Mouse (Mus musculus): ENCODE data around the gene Unkl. TPM values are rescaled to one million over a fixed set of nuclear protein-coding genes. Genes with fewer than 3 reads are reported as not detected.

Unkl gene
- polyA plus RNA-seq, 1 experiment = 60.5 TPM

GRCm38 (mm10) chr17:25210006-25210405, 21.8 kb downstream of the Unkl start:
- no peak for TF ChIP-seq GATA1 (IDR thresholded peaks at IDR 0.05; ENCODE audit: low read length)

- TF ChIP-seq GATA1 (IDR thresholded peaks at IDR 0.05; ENCODE audit: low read length) = no peak
These were observed 22.7 kb downstream of the Unkl start for GRCm38 (mm10) chr17:25210680-25211466.

GRCm38 (mm10) chr17:25211705-25212104, 23.5 kb downstream of the Unkl start:
- TF ChIP-seq GATA1 (IDR thresholded peaks at IDR 0.05; ENCODE audit: low read length) = no peak

GRCm38 (mm10) chr17:25215431-25215830, 27.2 kb downstream of the Unkl start:
- no peak for TF ChIP-seq GATA1 (IDR thresholded peaks at IDR 0.05; ENCODE audit: low read length)

DNA sequence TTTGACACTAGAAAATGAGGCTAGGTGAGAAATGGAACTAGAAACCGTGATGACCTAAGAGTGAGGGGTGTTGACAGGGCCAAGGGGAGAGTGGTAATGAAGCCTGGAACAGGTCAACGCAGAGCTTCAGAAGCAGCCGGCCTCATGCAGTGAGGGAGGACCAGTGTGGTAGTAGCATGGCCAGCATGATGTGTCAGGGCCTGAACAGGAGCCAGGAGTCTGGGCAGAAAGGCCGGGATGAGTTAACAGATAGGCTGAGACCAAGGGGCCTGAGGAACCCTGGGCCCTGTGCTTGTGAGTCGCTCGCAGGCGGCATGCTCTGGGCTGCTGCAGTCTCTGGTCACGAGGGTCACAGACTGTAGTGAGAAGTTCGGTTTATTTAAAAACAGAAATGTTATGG, 30.8 kb downstream of the Unkl start:
- no peak for TF ChIP-seq GATA1 (IDR thresholded peaks at IDR 0.05; ENCODE audit: low read length)

GRCm38 (mm10) chr17:25219492-25220295, 31.5 kb downstream of the Unkl start:
- no peak for TF ChIP-seq GATA1 (IDR thresholded peaks at IDR 0.05; ENCODE audit: low read length)

DNA sequence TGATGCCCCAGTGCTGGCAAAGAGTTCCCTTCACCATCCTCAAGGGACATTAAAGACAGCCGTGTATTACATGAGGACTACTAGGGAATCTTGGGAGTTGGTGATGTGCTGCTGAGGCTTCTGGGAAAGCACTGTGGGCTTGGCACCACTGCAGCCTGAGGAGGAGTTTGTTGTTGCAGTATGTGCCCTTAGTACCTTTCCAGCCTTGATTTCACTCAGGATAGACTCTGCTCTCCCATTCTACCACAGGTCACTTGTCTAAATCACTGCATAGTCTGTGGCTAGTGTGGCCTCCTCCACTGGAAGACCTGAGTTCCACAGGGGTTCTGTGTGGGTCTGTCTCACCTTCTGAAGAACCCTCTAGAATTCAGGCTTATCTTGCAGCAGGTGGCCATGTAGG, 32.5 kb downstream of the Unkl start:
- TF ChIP-seq GATA1 (IDR thresholded peaks at IDR 0.05; ENCODE audit: low read length) = no peak

- TF ChIP-seq GATA1 (IDR thresholded peaks at IDR 0.05; ENCODE audit: low read length) = no peak
These were observed 33.8 kb downstream of the Unkl start for GRCm38 (mm10) chr17:25221821-25222503.

GRCm38 (mm10) chr17:25222951-25223601, 34.9 kb downstream of the Unkl start:
- no peak for TF ChIP-seq GATA1 (IDR thresholded peaks at IDR 0.05; ENCODE audit: low read length)

- TF ChIP-seq GATA1 (IDR thresholded peaks at IDR 0.05; ENCODE audit: low read length) = no peak
These were observed 36.5 kb downstream of the Unkl start for GRCm38 (mm10) chr17:25224586-25225222.

GRCm38 (mm10) chr17:25225659-25226058, 37.5 kb downstream of the Unkl start:
- no peak for TF ChIP-seq GATA1 (IDR thresholded peaks at IDR 0.05; ENCODE audit: low read length)

GRCm38 (mm10) chr17:25227991-25228390, 39.8 kb downstream of the Unkl start:
- no peak for TF ChIP-seq GATA1 (IDR thresholded peaks at IDR 0.05; ENCODE audit: low read length)

DNA sequence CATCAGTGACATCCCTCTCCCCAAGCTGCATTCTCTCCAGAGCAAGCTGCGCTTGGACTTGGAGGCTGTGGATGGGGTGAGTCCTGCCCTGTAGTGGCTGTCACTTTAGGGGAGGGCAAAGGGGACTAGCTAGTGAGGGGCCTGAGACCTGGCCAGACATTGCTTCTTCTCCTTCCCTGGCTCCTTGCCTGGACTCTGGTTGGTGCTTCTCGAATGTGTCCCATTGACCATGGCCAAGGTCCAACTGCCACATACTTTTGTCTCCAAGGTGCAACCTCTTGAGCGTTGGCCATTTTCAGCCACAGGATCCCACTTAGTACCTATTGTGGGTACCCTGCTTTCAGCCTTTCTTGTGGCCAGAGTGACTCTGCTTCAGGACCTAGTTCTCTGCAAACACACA, 42.5 kb downstream of the Unkl start:
- TF ChIP-seq GATA1 (IDR thresholded peaks at IDR 0.05; ENCODE audit: low read length) = no peak

GRCm38 (mm10) chr17:25235635-25236034, 47.4 kb downstream of the Unkl start:
- TF ChIP-seq GATA1 (IDR thresholded peaks at IDR 0.05; ENCODE audit: low read length) = no peak

Data from G1E-ER4 (cell line).